Mouse (Mus musculus) MN1 (cell line): ENCODE data around the gene Fkbp15.
"Not testable (repeated sequence)": the region's sequence is repeated elsewhere in the genome, so short reads cannot be mapped to it uniquely, and the experiment has no call there.

Source experiments
- DNase-seq: peaks from one replicate; pipeline ENCODE4 v3.0.0-alpha.2; 2016; ENCODE audit warnings: low spot score

Fkbp15 gene

DNA sequence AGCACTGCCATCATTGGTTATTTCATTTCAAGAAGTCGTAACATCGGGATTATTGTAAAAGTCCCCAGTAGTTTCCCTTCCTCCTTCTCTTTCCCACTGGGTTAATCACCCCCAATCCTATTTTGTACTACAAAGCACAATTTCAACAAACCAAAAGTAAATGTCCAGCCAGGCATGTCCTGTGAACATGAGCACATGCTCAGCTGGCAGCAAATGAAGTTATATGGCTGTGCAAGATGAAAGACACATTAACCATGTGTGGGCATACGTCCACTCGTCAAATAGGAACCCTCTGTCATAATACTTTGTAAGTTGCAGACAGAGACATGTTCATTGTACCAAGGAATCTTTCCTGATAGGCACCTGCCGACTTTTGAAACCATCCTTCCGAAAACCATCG, 77.4 kb downstream of the Fkbp15 start:
- no peak for DNase-seq

DNA sequence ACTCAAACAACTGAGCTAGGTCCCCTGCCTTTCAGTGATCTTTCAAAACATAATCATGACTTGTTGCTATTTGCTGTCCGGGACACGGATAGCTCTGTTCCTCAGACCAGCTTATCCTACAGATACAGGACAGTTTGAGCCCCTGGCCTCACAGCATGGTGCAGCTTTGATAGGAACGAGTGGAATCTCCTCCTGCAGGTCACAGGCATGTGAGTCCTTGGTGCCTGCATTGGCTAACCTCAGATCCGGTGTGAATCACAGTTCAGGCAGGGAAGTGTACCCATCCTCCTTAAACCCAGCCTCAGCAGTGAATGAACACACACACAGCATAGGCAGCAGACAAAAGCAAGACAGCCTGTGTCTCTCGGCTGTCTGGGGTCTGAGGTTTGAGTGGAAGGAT, 79.0 kb downstream of the Fkbp15 start:
- no peak for DNase-seq

DNA sequence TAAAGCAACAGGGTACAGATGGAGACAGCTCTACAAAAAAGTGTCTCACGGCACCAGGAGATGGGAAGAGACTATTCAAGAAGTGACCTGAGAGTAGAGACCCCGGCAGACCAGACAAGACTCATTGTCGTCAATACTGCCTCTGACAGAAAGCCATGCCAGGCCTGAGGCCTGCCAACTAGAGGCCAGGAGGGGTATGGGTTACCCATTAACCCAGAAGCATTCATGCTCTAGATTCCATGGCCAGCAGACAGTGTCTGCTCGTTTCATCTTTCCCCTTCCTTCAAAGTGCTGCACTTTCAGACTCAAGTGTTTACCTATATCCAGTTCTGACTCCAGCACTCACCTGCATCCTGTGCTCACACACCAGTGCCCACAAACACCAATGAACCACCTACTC, 82.3 kb downstream of the Fkbp15 start:
- DNase-seq: no peak

DNA sequence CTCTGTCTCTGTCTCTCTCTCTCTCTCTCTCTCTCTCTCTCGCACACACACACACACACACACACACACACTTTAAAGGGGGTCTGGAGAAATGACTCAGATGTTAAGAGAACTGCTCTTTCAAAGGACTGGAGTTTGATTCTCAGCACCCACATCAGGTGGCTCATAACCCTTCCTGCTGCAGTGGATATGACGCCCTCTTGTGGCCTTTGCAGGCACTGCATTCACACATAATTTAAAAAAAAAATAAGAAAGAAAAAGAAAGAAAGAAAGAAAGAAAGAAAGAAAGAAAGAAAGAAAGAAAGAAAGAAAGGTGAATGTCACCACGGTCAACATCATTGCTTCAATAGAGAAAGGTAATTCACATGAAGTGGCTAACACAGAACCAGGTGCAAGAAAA, 83.1 kb downstream of the Fkbp15 start:
- no peak for DNase-seq

DNA sequence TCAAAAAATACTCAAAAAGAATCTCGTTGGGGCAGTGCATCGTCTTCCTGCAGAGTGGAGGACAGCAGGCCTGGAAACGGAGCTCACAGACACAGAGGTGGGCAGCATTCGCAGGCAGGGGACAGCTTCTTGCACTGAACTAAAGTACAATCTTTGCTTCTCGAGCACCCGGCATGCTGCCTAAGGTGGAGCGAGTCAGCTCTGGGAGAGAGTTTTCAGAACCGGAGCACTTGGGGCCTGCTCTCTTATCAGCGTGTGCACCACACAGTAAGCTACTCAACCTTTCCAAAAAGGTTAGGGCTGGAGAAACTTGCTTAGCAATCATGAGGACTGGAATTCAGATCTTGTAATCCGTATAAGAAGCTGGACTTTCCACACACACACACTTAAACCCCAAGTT, 83.7 kb downstream of the Fkbp15 start:
- DNase-seq: no peak

DNA sequence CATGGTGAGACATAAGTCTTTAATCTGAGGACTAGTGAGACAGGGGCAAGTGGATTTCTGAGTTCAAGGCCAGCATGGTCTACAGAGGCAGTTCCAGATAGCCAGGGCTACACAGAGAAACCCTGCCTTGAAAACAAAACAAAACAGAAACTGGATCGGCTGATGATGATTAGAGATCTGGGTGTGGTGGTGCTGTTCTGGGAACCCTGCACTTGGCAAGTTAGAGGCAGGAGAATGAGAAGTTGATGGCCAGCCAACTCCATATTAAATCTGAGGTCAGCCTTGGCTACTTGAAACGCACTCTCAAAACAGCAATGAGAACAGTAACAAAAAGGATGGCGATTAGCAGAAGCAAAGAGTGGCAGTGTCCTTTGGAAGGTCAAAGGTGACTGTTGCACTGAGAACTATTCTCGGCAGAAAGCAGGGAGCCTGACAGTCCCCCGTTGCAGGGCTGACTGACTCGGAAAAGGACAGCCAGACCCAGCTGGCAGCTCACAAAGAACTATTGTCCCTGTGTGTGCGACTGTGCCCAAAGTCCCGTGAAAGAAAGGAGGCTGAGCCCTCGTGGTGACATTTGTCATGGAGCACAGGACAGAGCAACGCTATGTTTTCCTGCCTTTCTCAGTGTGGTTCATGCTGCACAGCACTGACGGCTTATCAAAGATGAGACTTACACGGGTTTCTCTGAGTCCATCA, 85.4 kb downstream of the Fkbp15 start:
- no peak for DNase-seq

DNA sequence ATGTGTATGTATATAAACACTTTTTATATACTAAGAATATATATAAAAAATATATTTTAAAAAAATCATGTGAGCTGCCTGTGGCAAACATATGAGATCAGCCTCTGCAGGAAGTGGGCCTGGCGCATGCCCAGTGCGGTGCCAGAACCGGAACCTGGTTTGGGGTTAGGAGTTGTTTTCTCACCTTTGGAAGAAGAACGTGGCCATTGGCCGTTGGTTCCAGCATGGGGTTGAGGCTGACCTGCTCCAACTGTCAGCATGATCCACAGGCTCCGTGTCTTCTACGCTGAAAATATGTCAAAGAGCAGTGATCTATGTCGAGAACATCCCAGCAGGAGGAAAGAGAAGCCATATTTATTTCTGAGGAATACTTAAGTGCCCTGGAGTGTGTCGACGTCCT, 86.4 kb downstream of the Fkbp15 start:
- no peak for DNase-seq

DNA sequence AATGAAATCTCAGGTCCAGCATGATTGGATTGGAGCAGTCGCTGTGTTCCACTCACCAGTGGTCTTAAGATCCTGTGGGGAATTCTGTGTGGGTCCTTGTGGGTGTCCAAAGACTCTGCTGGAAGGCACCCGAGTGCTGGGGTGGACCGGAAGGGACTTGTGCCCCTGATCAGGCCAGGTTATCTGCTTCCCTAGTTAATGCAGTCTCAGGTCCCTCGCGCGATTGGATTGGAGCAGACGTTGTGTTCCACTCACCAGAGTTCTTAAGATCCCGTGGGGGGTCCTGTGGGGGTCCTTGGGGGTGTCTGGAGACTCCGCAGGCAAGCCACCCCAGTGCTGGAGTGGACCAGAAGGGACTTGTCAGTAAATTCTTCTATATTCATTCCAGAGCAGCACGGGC, 87.7 kb downstream of the Fkbp15 start:
- DNase-seq: no peak

DNA sequence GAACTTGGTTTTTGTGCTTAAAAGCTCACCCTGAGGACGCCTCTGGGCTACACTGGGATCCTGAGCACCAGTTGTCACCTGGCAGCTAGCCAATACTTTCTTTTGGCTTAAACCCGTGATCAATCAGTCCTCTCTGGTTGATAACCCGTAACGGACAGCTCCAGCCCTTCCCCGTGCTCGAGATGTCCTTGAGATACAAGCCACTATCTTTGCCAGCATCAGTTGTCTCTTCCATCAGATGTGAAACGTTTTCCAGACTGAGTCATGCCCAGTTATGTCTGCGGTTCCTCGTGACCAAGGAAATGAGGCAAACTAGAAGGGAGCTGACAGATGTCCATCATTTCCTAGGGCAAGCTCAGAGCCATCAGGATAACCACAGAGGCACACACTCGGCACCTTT, 93.2 kb downstream of the Fkbp15 start:
- no peak for DNase-seq

DNA sequence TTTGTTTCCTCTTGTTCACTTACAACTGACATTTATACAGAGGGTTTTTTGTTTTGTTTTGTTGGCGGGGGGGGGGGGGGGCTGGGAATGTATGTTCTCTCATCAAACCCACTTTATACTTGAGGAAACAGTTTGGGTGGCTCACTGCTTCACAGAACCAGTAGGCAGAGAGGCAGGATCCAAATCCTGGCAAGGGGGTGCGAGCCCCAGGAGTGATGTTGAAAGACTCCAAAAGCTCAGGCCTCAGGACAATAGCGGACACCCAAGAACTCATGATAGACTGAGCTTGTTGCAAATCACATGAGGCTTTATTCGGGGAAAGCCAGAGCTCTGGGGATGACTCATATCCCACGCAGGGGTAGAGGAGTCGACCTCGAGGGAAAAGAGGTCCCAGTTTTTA, 94.3 kb downstream of the Fkbp15 start:
- not testable (repeated sequence) for DNase-seq

DNA sequence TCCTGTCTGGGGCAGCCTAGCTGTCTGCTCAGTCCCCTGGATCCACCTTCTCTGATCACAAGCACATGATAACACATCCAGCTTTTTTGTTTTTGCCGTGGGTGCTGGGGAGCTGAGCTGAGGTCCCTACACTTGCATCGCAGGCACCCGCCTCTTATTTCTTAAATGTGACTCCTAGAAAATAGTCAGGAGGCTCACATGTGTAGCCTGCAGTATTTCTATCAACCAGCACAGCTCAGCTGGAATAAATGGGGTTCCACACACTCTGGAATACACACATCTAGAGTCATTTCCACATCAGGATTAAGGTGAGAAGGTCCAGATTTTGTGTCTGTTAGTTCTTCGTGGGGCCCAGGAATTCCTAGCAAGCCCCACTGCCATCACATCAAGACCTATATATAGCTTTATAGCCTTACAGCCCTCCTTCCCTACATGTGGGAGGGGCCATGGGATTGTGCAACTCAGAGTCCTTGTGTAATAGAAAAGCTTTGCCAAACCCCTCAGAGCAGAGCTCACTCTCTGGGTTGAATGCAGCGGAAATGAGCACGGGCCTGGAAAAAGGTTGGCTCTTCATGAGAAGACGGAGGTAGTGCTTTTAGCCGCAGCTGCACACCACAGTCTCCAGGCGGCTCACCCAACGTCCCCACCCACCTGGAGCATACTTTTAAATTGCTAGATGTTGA, 95.1 kb downstream of the Fkbp15 start:
- no peak for DNase-seq

DNA sequence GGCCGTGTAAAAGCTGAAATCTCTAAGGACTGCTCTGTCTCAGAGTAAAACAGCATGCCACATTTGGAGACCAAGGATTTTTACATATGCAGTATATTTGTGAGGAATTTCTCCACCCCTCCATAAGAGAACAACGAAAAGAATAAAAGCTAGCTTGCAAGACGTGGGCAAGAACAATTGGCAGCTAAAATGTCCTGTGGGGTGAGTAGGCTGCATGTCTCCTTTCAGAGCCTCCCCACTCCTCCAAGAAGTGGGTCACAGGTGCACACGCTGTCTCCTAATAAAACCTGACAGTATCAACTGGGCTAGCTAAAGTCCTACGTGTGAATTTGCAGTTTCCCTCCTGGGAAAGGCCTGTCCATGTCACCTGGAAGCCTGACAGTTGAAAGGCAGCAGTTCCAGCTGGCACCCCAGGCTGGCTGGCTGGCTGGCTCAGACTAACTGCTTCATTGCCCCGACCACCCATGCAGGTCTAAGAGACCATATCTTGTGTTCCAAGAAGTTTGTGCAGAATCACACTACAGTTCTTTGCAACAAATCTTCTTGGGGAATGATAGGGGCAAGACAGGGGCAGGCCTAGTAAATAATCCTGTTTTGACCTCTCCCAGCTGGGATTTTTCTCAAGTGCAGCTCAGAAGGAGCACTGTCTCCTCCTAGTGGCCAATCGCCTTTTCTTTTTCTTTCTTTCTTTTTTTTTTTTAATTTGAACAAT, 97.1 kb downstream of the Fkbp15 start:
- no peak for DNase-seq

DNA sequence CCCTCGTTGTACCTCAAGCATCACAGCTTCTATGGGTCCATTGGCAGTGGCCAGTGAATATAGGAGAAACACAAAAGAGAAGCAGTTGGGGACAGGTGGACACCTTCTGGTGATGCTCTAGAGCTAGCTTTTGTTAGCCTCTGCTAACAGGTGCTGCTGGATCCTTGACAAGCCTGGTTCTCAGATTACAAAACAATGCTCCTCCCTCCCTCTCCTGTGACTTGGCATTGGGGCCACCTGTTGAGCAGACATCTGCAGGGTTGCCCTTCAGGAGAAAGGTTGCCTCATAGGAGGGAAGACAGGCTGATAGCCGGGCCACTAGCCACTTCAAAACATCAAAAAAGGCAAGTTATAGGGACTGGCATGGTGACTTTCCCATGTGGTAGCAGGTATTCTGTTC, 98.1 kb downstream of the Fkbp15 start, which contains the start of gene Slc31a2:
Gene Slc31a2, plus strand, starts transcription at position 287 of the 400 bp plus-strand sequence.
- no peak for DNase-seq

DNA sequence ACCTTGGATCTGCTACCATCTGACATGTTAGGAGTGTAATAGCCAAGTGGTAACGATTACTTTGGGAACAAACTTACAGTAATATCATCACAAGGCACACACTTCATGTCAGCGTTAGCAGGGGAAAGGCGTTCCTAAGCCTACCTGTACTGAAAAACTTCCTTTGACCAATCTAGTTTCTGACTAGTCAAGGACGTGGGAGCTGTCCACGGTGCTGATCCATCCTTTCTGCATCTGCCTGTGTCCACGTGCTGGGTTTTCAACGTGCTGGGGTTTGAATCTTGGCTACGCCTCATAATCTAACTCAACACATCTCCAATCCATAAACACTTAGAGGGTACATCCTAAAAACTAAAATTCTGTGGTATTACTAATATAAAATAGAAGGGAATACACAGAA, 103.4 kb downstream of the Fkbp15 start:
- no peak for DNase-seq

DNA sequence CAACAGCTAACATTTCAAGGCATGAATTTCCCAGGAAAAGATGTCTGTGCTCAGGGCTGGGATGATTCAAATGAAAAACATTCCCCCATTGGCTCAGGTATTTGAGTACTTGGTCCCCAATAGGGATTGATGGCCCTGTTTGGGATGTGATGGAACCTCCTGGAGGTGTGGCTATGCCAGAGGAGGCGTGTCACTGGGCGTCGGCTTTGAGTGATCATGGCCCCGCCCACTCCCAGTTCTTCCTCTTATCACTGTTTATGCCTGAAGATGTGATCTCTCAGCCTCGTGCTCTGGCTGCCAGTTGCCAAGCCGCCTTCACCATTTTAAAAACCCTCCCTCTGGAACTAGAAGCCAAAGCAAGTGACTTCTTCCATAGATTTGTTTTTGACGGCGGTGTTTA, 105.8 kb downstream of the Fkbp15 start:
- no peak for DNase-seq

DNA sequence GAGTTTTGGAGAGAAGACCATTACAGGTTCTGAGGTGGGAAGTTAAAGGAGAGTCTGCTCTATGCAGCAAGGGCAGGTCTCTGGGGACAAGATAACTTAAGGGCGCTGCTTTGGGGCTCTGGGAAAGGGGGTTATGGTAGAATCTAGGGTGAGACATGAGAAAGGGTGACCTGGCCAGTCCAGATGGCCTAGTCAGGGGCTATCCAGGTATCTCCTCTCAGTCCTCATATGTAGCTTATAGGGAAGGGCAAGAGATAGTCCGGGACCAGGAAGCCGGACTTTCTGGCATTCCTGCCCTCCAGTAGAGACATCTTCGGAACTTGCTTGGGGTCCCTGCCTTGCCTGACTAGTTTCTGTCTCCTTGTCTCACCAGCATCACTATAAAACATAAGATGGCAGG, 108.6 kb downstream of the Fkbp15 start:
- DNase-seq: no peak

DNA sequence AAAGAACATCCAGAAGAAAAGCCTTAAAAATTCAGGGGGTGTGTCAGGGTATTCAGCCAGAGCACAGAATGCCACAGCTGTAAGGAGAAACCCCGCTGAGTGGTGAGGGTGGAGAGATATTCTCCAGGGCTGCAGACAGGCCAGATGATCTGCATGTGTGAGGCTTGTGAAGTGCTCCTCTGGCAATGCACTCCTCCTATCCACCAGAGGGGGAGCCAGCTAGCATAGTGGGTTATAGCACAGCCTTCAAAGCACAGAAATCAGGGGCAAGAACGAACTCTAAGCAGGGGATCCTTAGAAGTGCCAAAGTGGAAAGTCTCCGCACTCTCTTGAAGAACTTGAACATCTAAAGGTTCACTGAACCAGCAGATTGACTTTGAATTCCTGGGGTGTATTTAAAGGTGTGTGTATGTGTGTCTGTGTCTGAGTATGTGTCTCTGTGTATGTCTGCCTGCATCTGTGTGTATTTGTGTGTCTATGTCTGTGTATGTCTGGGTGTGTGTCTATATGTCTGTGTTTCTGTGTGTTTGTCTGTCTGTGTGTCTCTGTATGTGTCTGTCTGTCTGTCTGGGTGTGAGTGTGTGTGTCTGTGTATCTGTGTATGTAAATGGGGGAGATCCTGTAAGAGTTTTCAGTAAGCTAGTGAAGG, 109.3 kb downstream of the Fkbp15 start:
- no peak for DNase-seq
